ENCODE assay signal across 8 mouse cellular contexts in genomic region chr7:127840886-127841285, GRCm38 (mm10). TPM values are rescaled to one million over a fixed set of nuclear protein-coding genes. Genes with fewer than 3 reads are reported as not detected.
DNase-seq lines count a peak whose midpoint lies in the region; ATAC-seq lines count a peak whose summit lies in the region.

No protein-coding gene starts in this region.

- 2% methylated on average over 15 of the region's 15 CpGs for WGBS in lung, embryonic 16.5 days

- H3K4me2 ChIP-seq in lung, embryonic 16.5 days (ENCODE audit: low read depth, low read length): peak overlapping the region; percentile 80

- no peaks in the 10 kb centered on the region for H3K27me3 ChIP-seq in lung, embryonic 16.5 days (ENCODE audit: control insufficient read depth, insufficient read depth, low read depth, low read length)

- H3K4me3 ChIP-seq in lung, embryonic 16.5 days (ENCODE audit: low read length): peak overlapping the region; percentile 74

- peak; percentile 45 for DNase-seq in urinary bladder, postnatal 14 days (ENCODE audit: low spot score)
- no peak for DNase-seq in urinary bladder, adult 2 months (ENCODE audit: low spot score)
- peak; percentile 88 for DNase-seq in cerebellum, adult 9-11 months
- DNase-seq in frontal cortex, postnatal 25 days (ENCODE audit: low spot score in 2 of 2): peak; percentile 53 to 65
- DNase-seq in kidney, postnatal 10 days: peak; percentile 72
- peak; percentile 89 for DNase-seq in right cerebral cortex, adult 18-20 months
- no peak for DNase-seq in retina, embryonic 14.5 days (ENCODE audit: low spot score)

- peaks cover 11% of the 10 kb centered on the region for H3K4me1 ChIP-seq in lung, embryonic 16.5 days (replicated peaks; ENCODE audit: control insufficient read depth, insufficient read depth, low read length)

- H3K9me3 ChIP-seq in lung, embryonic 16.5 days (ENCODE audit: control insufficient read depth, low read length): no peaks in the 10 kb centered on the region

- ATAC-seq in lung, embryonic 16.5 days (ENCODE audit: low read depth): peak; percentile 11

- peaks cover 15% of the 10 kb centered on the region; the same call in 1 of the 2 replicates for H3K36me3 ChIP-seq in lung, embryonic 16.5 days (ENCODE audit: control insufficient read depth, insufficient read depth, low read length)

- peak overlapping the region; percentile 80 for H3K9ac ChIP-seq in lung, embryonic 16.5 days (ENCODE audit: low read length)

- H3K27ac ChIP-seq in lung, embryonic 16.5 days (ENCODE audit: low read length): peak overlapping the region; percentile 84

RNA-seq across cellular contexts. Expression of gene Stx1b, which starts 16.5 kb away (rescaled TPM):
- 6.4 and 6.9 TPM in 2 replicates for polyA plus RNA-seq in urinary bladder, adult 2 months (2012; rRNA removed)
- 1.1 and 1.3 TPM in 2 replicates for polyA plus RNA-seq in lung, embryonic 16.5 days (2015; fragmentation: Nextera tagmentation; extraction: Ambion mirVana)

RNA-seq across cellular contexts. Expression of gene Stx4a, which starts 16.8 kb away (rescaled TPM):
- polyA plus RNA-seq in urinary bladder, adult 2 months (2012; rRNA removed): 161 and 178 TPM in 2 replicates
- 44.5 and 45.1 TPM in 2 replicates for polyA plus RNA-seq in lung, embryonic 16.5 days (2015; fragmentation: Nextera tagmentation; extraction: Ambion mirVana)

RNA-seq across cellular contexts. Expression of gene Zfp646, which starts 35.1 kb away (rescaled TPM):
- 12.2 and 15.6 TPM in 2 replicates for polyA plus RNA-seq in urinary bladder, adult 2 months (2012; rRNA removed)
- 11.2 and 11.3 TPM in 2 replicates for polyA plus RNA-seq in lung, embryonic 16.5 days (2015; fragmentation: Nextera tagmentation; extraction: Ambion mirVana)

RNA-seq across cellular contexts. Expression of gene Zfp668, which starts 35.7 kb away (rescaled TPM):
- polyA plus RNA-seq in urinary bladder, adult 2 months (2012; rRNA removed): 2.9 and 4.1 TPM in 2 replicates
- polyA plus RNA-seq in lung, embryonic 16.5 days (2015; fragmentation: Nextera tagmentation; extraction: Ambion mirVana): 15.0 and 17.5 TPM in 2 replicates

RNA-seq across cellular contexts. Expression of gene Hsd3b7, which starts 40.5 kb away (rescaled TPM):
- polyA plus RNA-seq in urinary bladder, adult 2 months (2012; rRNA removed): 65.7 and 77.6 TPM in 2 replicates
- polyA plus RNA-seq in lung, embryonic 16.5 days (2015; fragmentation: Nextera tagmentation; extraction: Ambion mirVana): 27.5 and 32.1 TPM in 2 replicates

Comparison
In these comparisons a context has a peak if more than half of its experiments do, and no peak if none do; other contexts are left out.
1. DNase-seq: peak in urinary bladder, postnatal 14 days (single experiment), cerebellum, adult 9-11 months (single experiment), frontal cortex, postnatal 25 days (2 of 2), kidney, postnatal 10 days (single experiment) and right cerebral cortex, adult 18-20 months (single experiment); none in urinary bladder, adult 2 months (single experiment) and retina, embryonic 14.5 days (single experiment).